Mouse (Mus musculus) kidney, adult 11 months (tissue): Measurements from ENCODE around the gene Arsk.
A peak's percentile ranks its signal among the peaks of the same experiment; 100 is the strongest.

Source experiments
- DNase-seq: peaks from one replicate; pipeline ENCODE4 v3.0.0; 2022

Arsk gene

GRCm38 (mm10) chr13:76098493-76099303 lies at the start of gene Arsk, which contains the start of gene Ttc37:
Gene Arsk, minus strand, starts transcription at chr13:76098660.
Gene Ttc37, plus strand, starts transcription at chr13:76098734.
- DNase-seq, result peak; percentile 96

GRCm38 (mm10) chr13:76141117-76141808 lies 42.8 kb upstream of the Arsk start:
- no peak for DNase-seq

- no peak for DNase-seq
Measured at GRCm38 (mm10) chr13:76138862-76139261, 40.4 kb upstream of the Arsk start.

GRCm38 (mm10) chr13:76132415-76132814 lies 34.0 kb upstream of the Arsk start:
- DNase-seq, result no peak

- DNase-seq, result no peak
Measured at GRCm38 (mm10) chr13:76128799-76129198, 30.3 kb upstream of the Arsk start.

GRCm38 (mm10) chr13:76109069-76109824 lies 10.8 kb upstream of the Arsk start:
- no peak for DNase-seq

GRCm38 (mm10) chr13:76101989-76102388 lies 3.5 kb upstream of the Arsk start:
- no peak for DNase-seq

- peak; percentile 73 for DNase-seq
Measured at GRCm38 (mm10) chr13:76098116-76098492, 356 bp downstream of the Arsk start.

GRCm38 (mm10) chr13:76074323-76074722 lies 24.1 kb downstream of the Arsk start:
- no peak for DNase-seq

GRCm38 (mm10) chr13:76064363-76064945 lies 34.0 kb downstream of the Arsk start:
- no peak for DNase-seq

GRCm38 (mm10) chr13:76063548-76063947 lies 34.9 kb downstream of the Arsk start:
- DNase-seq, result no peak

- no peak for DNase-seq
Measured at GRCm38 (mm10) chr13:76062569-76062968, 35.9 kb downstream of the Arsk start.

GRCm38 (mm10) chr13:76062126-76062525 lies 36.3 kb downstream of the Arsk start:
- no peak for DNase-seq

- DNase-seq, result peak; percentile 28
Measured at GRCm38 (mm10) chr13:76059591-76059990, 38.9 kb downstream of the Arsk start.

GRCm38 (mm10) chr13:76057267-76058069 lies 41.0 kb downstream of the Arsk start:
- no peak for DNase-seq

GRCm38 (mm10) chr13:76056896-76057266 lies 41.6 kb downstream of the Arsk start, which contains the start of gene Gpr150:
Gene Gpr150, minus strand, starts transcription at chr13:76056996.
- DNase-seq, result no peak

GRCm38 (mm10) chr13:76056261-76056724 lies 42.2 kb downstream of the Arsk start:
- DNase-seq, result peak; percentile 80

GRCm38 (mm10) chr13:76055391-76056232 lies 42.8 kb downstream of the Arsk start:
- DNase-seq, result peak; percentile 8

- no peak for DNase-seq
Measured at GRCm38 (mm10) chr13:76044971-76045370, 53.5 kb downstream of the Arsk start.

- DNase-seq, result no peak
Measured at GRCm38 (mm10) chr13:76042455-76042854, 56.0 kb downstream of the Arsk start.

GRCm38 (mm10) chr13:76024588-76024987 lies 73.9 kb downstream of the Arsk start:
- no peak for DNase-seq
